Mouse (Mus musculus): ENCODE results near the gene Pde6b. TPM values are rescaled to one million over a fixed set of nuclear protein-coding genes. Genes with fewer than 3 reads are reported as not detected.

Gene Pde6b
- polyA plus RNA-seq, 1 experiment from 2014 or later = 0.40 TPM

GRCm38 (mm10) chr5:108367871-108368332 lies 20.3 kb upstream of the Pde6b start, which contains the start of gene Gm42517:
Gm42517 (minus strand) TSS chr5:108367922.
- no peak for DNase-seq (ENCODE audit: low spot score)
- WGBS = 3% methylated on average over 32 of the region's 36 CpGs
- Histone ChIP-seq H3K4me1 (peaks cover 30% of the 10 kb centered on the region), H3K9me3 (no peaks in the 10 kb centered on the region), H3K36me3 (no peaks in the 10 kb centered on the region), H3K27me3 (ENCODE audit: insufficient read depth, poor library complexity, severe bottlenecking) (peaks cover 100% of the 10 kb centered on the region), H3K27ac (0 out of 2 replicates have a peak within 1 kb of the TSS, but pooled peaks have one; percentile 22), H3K4me3 (peak within 1 kb of the TSS; percentile 71)

- Histone ChIP-seq H3K9me3 (no peaks in the 10 kb centered on the region), H3K36me3 (no peaks in the 10 kb centered on the region), H3K27ac (no peak overlapping the region), H3K4me3 (peak overlapping the region; percentile 71), H3K27me3 (ENCODE audit: insufficient read depth, poor library complexity, severe bottlenecking) (peaks cover 100% of the 10 kb centered on the region), H3K4me1 (peaks cover 30% of the 10 kb centered on the region)
- 6% methylated on average over 6 of the region's 6 CpGs for WGBS
- no peak for DNase-seq (ENCODE audit: low spot score)
Observed at GRCm38 (mm10) chr5:108368446-108368845, 19.7 kb upstream of the Pde6b start.

- DNase-seq (ENCODE audit: low spot score) = no peak
- H3K9me3 ChIP-seq = no peaks in the 10 kb centered on the region
- peaks cover 100% of the 10 kb centered on the region for H3K27me3 ChIP-seq (ENCODE audit: insufficient read depth, poor library complexity, severe bottlenecking)
- no peak overlapping the region for H3K27ac ChIP-seq
- peaks cover 30% of the 10 kb centered on the region for H3K4me1 ChIP-seq
- 1% methylated on average over 49 of the region's 49 CpGs for WGBS
- peak overlapping the region; percentile 71 for H3K4me3 ChIP-seq
- H3K36me3 ChIP-seq = no peaks in the 10 kb centered on the region
Observed at GRCm38 (mm10) chr5:108368851-108369621, 19.2 kb upstream of the Pde6b start.

- Histone ChIP-seq H3K27ac (no peak overlapping the region), H3K27me3 (ENCODE audit: insufficient read depth, poor library complexity, severe bottlenecking) (peaks cover 91% of the 10 kb centered on the region), H3K4me1 (peaks cover 30% of the 10 kb centered on the region), H3K4me3 (no peak overlapping the region), H3K9me3 (no peaks in the 10 kb centered on the region), H3K36me3 (no peaks in the 10 kb centered on the region)
- WGBS = 3% methylated on average over 6 of the region's 6 CpGs
- DNase-seq (ENCODE audit: low spot score) = no peak
Observed at GRCm38 (mm10) chr5:108369964-108370363, 18.2 kb upstream of the Pde6b start.

GRCm38 (mm10) chr5:108374079-108374478 lies 14.1 kb upstream of the Pde6b start:
- Histone ChIP-seq H3K4me1 (peaks cover 5% of the 10 kb centered on the region; the same call in 1 of the 2 replicates), H3K9me3 (no peaks in the 10 kb centered on the region), H3K4me3 (no peak overlapping the region), H3K36me3 (no peaks in the 10 kb centered on the region), H3K27ac (no peak overlapping the region), H3K27me3 (ENCODE audit: insufficient read depth, poor library complexity, severe bottlenecking) (peaks cover 56% of the 10 kb centered on the region)
- 70% methylated on average over 5 of the region's 5 CpGs for WGBS
- no peak for DNase-seq (ENCODE audit: low spot score)

- Histone ChIP-seq H3K4me3 (no peak overlapping the region), H3K9me3 (no peaks in the 10 kb centered on the region), H3K4me1 (no peaks in the 10 kb centered on the region), H3K27ac (no peak overlapping the region), H3K36me3 (no peaks in the 10 kb centered on the region), H3K27me3 (ENCODE audit: insufficient read depth, poor library complexity, severe bottlenecking) (peaks cover 36% of the 10 kb centered on the region)
- 53% methylated on average over 1 of the region's 1 CpGs for WGBS
- DNase-seq (ENCODE audit: low spot score) = no peak
Observed at GRCm38 (mm10) chr5:108376059-108376458, 12.1 kb upstream of the Pde6b start.

- Histone ChIP-seq H3K36me3 (no peaks in the 10 kb centered on the region), H3K27ac (no peak overlapping the region), H3K4me3 (no peak overlapping the region), H3K27me3 (ENCODE audit: insufficient read depth, poor library complexity, severe bottlenecking) (peaks cover 13% of the 10 kb centered on the region; the same call in 1 of the 2 replicates), H3K9me3 (no peaks in the 10 kb centered on the region), H3K4me1 (no peaks in the 10 kb centered on the region)
- WGBS = 74% methylated on average over 4 of the region's 4 CpGs
- no peak for DNase-seq (ENCODE audit: low spot score)
Observed at GRCm38 (mm10) chr5:108378346-108378745, 9.8 kb upstream of the Pde6b start.

GRCm38 (mm10) chr5:108385632-108386031 lies 2.6 kb upstream of the Pde6b start:
- Histone ChIP-seq H3K4me1 (no peaks in the 10 kb centered on the region), H3K4me3 (no peak overlapping the region), H3K36me3 (no peaks in the 10 kb centered on the region), H3K9me3 (no peaks in the 10 kb centered on the region), H3K27me3 (ENCODE audit: insufficient read depth, poor library complexity, severe bottlenecking) (peaks cover 12% of the 10 kb centered on the region), H3K27ac (no peak overlapping the region)
- WGBS = 88% methylated on average over 2 of the region's 2 CpGs
- DNase-seq (ENCODE audit: low spot score) = no peak

GRCm38 (mm10) chr5:108386449-108386848 lies 1.7 kb upstream of the Pde6b start:
- no peak for DNase-seq (ENCODE audit: low spot score)
- Histone ChIP-seq H3K9me3 (no peaks in the 10 kb centered on the region), H3K4me3 (no peak overlapping the region), H3K4me1 (no peaks in the 10 kb centered on the region), H3K36me3 (no peaks in the 10 kb centered on the region), H3K27me3 (ENCODE audit: insufficient read depth, poor library complexity, severe bottlenecking) (peaks cover 12% of the 10 kb centered on the region), H3K27ac (no peak overlapping the region)
- WGBS = 69% methylated on average over 4 of the region's 4 CpGs

- 69% methylated on average over 3 of the region's 3 CpGs for WGBS
- H3K9me3 ChIP-seq = no peaks in the 10 kb centered on the region
- H3K27me3 ChIP-seq (ENCODE audit: insufficient read depth, poor library complexity, severe bottlenecking) = peaks cover 12% of the 10 kb centered on the region
- H3K36me3 ChIP-seq = no peaks in the 10 kb centered on the region
- no peaks in the 10 kb centered on the region for H3K4me1 ChIP-seq
- H3K4me3 ChIP-seq = no peak overlapping the region
- H3K27ac ChIP-seq = no peak overlapping the region
- DNase-seq (ENCODE audit: low spot score) = no peak
Observed at GRCm38 (mm10) chr5:108389744-108390143, 1.6 kb downstream of the Pde6b start.

- Histone ChIP-seq H3K9me3 (no peaks in the 10 kb centered on the region), H3K4me1 (no peaks in the 10 kb centered on the region), H3K27me3 (ENCODE audit: insufficient read depth, poor library complexity, severe bottlenecking) (no peaks in the 10 kb centered on the region), H3K36me3 (no peaks in the 10 kb centered on the region), H3K4me3 (no peak overlapping the region), H3K27ac (no peak overlapping the region)
- WGBS = 67% methylated on average over 4 of the region's 4 CpGs
- DNase-seq (ENCODE audit: low spot score) = no peak
Observed at GRCm38 (mm10) chr5:108403453-108403852, 15.3 kb downstream of the Pde6b start.

- Histone ChIP-seq H3K27me3 (ENCODE audit: insufficient read depth, poor library complexity, severe bottlenecking) (no peaks in the 10 kb centered on the region), H3K4me3 (no peak overlapping the region), H3K9me3 (no peaks in the 10 kb centered on the region), H3K4me1 (no peaks in the 10 kb centered on the region), H3K36me3 (no peaks in the 10 kb centered on the region), H3K27ac (no peak overlapping the region)
- WGBS = 50% methylated on average over 1 of the region's 1 CpGs
- DNase-seq (ENCODE audit: low spot score) = no peak
Observed at GRCm38 (mm10) chr5:108405460-108405859, 17.3 kb downstream of the Pde6b start.

GRCm38 (mm10) chr5:108406977-108407376 lies 18.8 kb downstream of the Pde6b start:
- 76% methylated on average over 2 of the region's 2 CpGs for WGBS

More at GRCm38 (mm10) chr5:108406977-108407376, 18.8 kb downstream of the Pde6b start:
- no peak for DNase-seq (ENCODE audit: low spot score)
- no peak overlapping the region for H3K4me3 ChIP-seq
- no peaks in the 10 kb centered on the region for H3K9me3 ChIP-seq
- H3K27ac ChIP-seq = no peak overlapping the region
- no peaks in the 10 kb centered on the region for H3K27me3 ChIP-seq (ENCODE audit: insufficient read depth, poor library complexity, severe bottlenecking)
- H3K4me1 ChIP-seq = no peaks in the 10 kb centered on the region
- H3K36me3 ChIP-seq = no peaks in the 10 kb centered on the region
